Mouse (Mus musculus) megakaryocyte, embryonic 14.5 days (primary cell): ENCODE measurements at regions not wholly inside any gene's neighbourhood (a gene's known extent, or its start where the extent isn't known, plus 50 kb on each side); places are given as distances from the start of the nearest gene placed in this dataset.

Experiments used
- FLI1 ChIP-seq: IDR thresholded peaks from 2 replicates; pipeline ENCODE4 v1.6.1; 2012; ENCODE audit warnings: low read length, inconsistent platforms, mixed read lengths
- GATA1 ChIP-seq: IDR thresholded peaks from 3 replicates; pipeline ENCODE4 v1.6.1; 2012; ENCODE audit warnings: mixed read lengths, low read length, inconsistent platforms, borderline replicate concordance

DNA sequence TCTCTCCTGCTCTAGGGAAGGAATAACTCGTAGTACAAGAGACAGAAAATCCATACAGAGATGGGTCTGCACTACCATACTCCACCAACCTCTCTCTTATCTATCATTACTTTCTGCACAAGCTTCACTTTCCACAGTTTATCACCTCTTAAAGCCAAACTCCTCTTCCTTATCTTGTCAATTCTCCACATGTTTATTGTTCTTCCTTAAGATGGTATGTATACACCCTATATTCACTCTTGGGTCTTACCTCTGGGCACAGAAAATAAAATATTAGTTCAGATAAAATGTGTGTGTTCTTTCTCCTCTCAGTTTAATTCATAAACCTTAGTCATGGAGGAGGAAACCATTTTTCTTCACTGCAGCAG, 80.1 kb downstream of the Cd24a start:
- no peak for TF ChIP-seq FLI1
- TF ChIP-seq GATA1 = no peak
